Mouse (Mus musculus) macrophage (primary cell): ENCODE results near the gene Hdac7. TPM values are rescaled to one million over a fixed set of nuclear protein-coding genes. Genes with fewer than 3 reads are reported as not detected.

Source experiments
- H3K27ac ChIP-seq: fragments of 350-480 bp; formaldehyde crosslinking; 2 replicates; pipeline ENCODE4 v1.9.0; 2021
- H3K36me3 ChIP-seq: fragments of 350-480 bp; formaldehyde crosslinking; 2 replicates; pipeline ENCODE4 v1.9.0; 2021; ENCODE audit errors: inconsistent target
- H3K4me3 ChIP-seq: fragments of 350-480 bp; formaldehyde crosslinking; 2 replicates; pipeline ENCODE4 v1.9.0; 2021; ENCODE audit errors: inconsistent target
- H3K79me2 ChIP-seq: fragments of 350-480 bp; formaldehyde crosslinking; 2 replicates; pipeline ENCODE4 v1.9.0; 2021; ENCODE audit errors: inconsistent target
- WGBS: methylation state at CpG from one replicate; pipeline ENCODE4 v1.1.7; 2026; ENCODE audit warnings: inconsistent platforms; ENCODE audit not compliant: missing documents; 5-methylcytosine and 5-hydroxymethylcytosine counted together
- polyA plus RNA-seq: library from polyadenylated mRNA; stranded (reverse); fragments of 250-400 nt; gene quantifications from 3 replicates; pipeline ENCODE4 v1.2.4, GENCODE M21; 2018; ENCODE audit warnings: inconsistent platforms

Gene Hdac7
- polyA plus RNA-seq, 1 experiment from 2014 or later, result 2.1 TPM

DNA sequence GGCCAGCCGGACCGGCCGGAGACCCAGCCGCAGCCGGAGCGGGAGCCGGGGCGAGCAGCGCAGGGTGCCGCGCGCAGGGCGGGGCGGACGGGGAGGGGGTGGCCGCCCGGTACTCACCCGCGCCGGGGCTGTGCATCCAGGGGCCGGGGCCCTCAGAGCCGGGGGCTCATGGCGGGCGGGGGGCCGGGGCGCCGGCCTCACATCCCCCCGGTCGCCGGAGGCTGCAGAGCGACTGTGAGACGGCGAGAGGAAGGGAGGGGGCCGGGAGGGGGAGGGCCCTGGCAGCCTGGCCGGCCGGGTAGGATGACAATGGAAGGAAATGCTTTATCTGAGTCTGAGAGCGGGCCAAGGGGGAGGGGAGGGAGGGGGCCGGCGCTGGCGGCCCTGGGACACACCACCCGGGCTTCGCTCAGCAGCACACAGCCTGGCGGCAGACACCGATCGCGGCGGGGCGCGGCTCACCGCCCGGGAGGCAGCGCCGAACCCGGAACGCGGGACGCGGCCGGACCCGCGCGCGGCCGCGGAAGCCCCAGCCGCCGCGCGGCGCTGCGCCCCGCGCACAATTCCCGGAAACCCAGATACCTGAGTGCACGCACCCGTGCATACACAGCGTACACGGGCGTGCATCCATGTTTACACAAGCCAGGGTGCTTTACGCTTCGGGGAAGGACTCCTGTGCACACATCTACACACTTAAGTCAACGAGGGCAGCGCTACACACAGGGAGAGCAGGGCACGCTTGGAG lies 12.9 kb downstream of the Hdac7 start:
- Histone ChIP-seq H3K79me2 (no peaks in the 10 kb centered on the region), H3K4me3 (peak overlapping the region; percentile 29), H3K27ac (no peak overlapping the region), H3K36me3 (no peaks in the 10 kb centered on the region)
- WGBS, result under 1% methylated on average over 46 of the region's 84 CpGs

DNA sequence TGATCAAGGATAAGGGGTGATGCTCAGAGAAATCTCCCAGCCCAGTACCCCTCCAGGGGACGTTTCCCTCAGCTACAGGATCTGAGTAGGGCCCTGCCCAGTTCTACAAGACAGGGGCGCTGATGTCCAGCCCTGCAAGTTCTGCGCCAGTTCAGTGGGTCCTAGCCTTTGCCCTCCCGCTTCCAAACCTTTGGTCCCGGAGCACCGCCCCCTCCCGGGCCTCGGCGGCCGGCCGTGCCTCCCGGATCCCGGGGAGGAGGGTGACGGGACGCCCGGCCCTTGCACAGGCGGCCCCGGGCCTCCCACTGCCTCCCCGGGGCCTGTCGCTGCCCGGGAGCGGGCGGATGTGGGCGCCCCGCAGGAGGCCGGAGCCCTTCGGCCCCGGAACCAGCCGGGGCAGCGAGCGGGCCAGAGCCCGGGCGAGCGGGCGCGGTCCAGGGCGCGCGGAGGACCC lies 13.5 kb downstream of the Hdac7 start:
- WGBS, result 4% methylated on average over 24 of the region's 39 CpGs
- H3K36me3 ChIP-seq, result no peaks in the 10 kb centered on the region
- no peaks in the 10 kb centered on the region for H3K79me2 ChIP-seq
- H3K4me3 ChIP-seq, result no peak overlapping the region
- no peak overlapping the region for H3K27ac ChIP-seq

DNA sequence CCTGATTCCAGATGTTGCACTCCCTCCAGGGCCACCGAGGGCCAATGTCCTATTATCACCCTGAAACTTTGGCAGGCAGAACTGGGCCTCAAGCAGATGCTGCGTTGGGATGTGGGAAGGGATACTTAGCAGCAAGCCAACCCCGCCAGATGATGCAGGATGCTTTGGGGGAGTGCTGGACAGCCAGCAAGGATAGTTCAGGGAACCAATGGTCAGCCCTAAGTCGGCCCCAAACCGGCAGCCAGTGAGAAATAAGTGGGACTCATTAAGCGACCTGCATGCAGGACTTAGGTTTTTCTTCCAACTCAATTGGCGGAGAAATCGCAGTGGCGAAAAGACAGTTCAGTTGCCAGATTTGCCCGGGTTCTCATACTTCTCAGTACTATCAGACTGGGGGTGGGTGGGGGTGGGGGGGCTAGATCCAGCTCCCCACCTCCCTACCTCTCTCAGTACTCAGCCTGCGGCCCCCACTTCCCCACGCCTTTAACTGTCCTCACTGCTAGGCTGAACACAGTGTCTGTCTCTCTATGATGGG lies 14.0 kb downstream of the Hdac7 start:
- no peak overlapping the region for H3K27ac ChIP-seq
- 61% methylated on average over 12 of the region's 12 CpGs for WGBS

DNA sequence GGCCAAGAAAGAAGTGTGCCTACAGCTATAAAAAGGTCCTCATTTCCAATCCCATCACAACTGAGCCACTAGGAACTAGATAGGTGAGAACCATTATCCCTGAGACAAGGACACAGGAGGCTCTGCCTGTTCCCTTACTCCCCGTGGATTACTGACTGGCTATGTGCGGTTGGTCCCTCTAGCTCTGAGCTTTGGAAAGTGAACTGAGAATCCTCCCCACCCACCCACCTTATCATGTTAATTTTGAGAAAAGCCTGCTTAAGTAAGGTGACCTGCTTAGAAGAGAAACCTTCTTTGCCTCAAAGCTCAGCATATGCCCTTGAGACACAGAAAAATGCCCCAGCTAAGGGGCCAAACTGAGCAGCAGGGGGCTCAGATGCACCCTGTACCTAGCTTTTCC lies 14.9 kb downstream of the Hdac7 start:
- H3K4me3 ChIP-seq, result no peak overlapping the region
- H3K79me2 ChIP-seq, result no peaks in the 10 kb centered on the region
- no peak overlapping the region for H3K27ac ChIP-seq
- WGBS, result 43% methylated on average over 2 of the region's 2 CpGs
- no peaks in the 10 kb centered on the region for H3K36me3 ChIP-seq

More for the DNA sequence above, 14.0 kb downstream of the Hdac7 start:
- Histone ChIP-seq H3K4me3 (no peak overlapping the region), H3K36me3 (no peaks in the 10 kb centered on the region), H3K79me2 (no peaks in the 10 kb centered on the region)

DNA sequence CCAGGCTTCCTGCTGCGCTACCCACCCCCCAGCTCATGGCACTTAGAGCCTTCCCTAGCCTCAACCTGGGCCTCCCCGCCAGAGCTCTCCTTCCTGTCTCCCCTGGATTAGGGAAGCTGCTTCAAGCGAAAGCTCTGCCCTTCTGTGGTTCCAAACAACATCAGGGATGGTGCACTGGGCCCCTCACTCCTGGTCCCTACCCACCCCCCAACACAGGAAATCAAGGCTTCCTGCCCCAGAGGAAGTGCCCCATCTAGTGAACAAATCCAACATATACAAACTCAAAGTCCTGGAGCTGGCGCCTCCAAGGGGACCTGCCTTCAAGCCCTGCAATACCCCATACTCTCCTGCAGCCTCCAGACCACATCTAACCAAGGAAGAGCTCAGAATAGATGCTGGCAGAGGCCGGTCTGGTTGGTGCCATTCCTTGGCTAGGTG lies 15.4 kb downstream of the Hdac7 start:
- no peak overlapping the region for H3K4me3 ChIP-seq
- H3K27ac ChIP-seq, result no peak overlapping the region
- no peaks in the 10 kb centered on the region for H3K79me2 ChIP-seq
- 22% methylated on average over 5 of the region's 5 CpGs for WGBS
- H3K36me3 ChIP-seq, result no peaks in the 10 kb centered on the region

DNA sequence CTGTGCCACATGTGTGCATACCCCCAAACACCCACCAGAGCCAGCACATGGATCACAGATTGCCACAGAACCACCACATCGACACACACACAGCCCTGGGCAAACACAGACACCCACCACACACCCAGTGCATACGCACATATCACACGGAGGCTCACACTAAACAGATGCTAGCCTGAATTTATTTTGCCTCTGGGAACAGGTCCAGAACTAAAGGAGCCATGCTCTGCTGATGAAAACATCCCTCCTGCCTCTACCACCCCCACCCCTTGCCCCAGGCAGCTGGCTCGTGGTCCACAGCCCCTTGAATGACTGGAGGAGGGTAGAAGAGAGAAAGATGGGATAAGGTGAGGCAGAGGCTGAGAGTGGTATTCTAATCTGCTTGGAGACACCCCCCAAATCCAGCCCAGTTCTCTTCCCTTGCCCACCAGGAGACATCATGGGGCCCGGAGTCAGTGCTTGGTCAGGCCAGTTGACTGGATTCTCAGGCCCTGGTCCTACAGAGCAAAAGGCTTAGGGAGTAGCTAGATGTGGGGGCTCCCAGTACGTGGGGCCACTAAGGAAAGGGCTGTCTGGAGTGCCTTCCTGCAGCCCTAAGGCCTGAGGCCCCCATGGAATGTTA lies 16.0 kb downstream of the Hdac7 start:
- Histone ChIP-seq H3K79me2 (no peaks in the 10 kb centered on the region), H3K36me3 (no peaks in the 10 kb centered on the region), H3K27ac (no peak overlapping the region), H3K4me3 (no peak overlapping the region)
- WGBS, result 65% methylated on average over 6 of the region's 6 CpGs

DNA sequence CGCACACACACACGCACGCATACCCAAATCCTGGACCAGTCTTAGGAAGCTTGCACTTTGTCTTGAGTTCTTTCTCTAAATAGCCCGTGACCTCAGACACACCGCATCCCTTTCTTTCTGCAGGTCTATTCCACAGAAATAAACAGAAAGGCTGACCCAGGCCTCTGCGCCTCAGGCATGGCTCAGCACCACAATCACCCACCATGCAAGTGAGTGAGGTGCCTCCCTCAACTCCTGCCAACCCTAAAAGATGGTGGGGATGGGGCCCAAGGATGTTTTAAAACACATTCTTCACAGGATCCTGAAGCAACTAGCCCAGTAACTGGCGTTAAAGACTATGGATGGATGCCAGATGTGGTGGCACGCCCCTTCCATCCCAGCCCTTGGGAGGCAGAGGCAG lies 16.9 kb downstream of the Hdac7 start:
- Histone ChIP-seq H3K27ac (no peak overlapping the region), H3K36me3 (no peaks in the 10 kb centered on the region), H3K79me2 (no peaks in the 10 kb centered on the region), H3K4me3 (no peak overlapping the region)
- WGBS, result 91% methylated on average over 8 of the region's 8 CpGs

DNA sequence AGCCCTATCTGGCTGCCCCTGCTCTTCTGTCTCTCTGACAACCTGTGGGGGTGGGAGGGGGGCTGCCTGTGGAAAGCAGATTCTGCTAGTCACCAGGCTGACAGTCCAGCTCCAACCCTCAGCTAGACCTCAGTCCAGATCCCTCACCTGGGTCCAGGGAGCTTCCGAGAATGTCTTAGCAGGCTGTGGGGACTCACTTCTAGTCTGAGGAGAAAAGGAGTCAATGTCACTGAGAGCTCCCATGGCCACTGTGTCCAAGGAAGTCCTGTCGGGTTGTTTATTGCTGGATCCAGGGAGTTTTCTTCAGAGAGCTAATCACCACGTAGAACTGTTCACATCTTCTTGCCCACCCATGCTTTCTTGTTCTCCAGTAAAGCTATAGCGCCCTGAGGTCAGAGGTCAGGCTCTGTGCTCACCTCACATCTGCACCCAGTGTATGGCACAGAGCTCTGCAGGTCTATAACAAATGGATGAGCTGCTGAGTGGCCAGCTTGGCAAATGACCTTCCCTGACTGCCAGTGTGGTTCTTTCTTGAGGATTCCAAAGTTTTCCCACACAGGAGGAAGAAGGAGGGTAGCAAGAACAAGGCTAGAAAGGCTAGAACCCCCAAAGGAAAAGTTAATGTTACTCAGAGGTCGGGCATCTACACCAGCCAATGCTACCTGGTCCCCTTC lies 17.6 kb downstream of the Hdac7 start:
- H3K27ac ChIP-seq, result no peak overlapping the region
- WGBS, result 96% methylated on average over 4 of the region's 5 CpGs
- no peaks in the 10 kb centered on the region for H3K79me2 ChIP-seq
- no peaks in the 10 kb centered on the region for H3K36me3 ChIP-seq
- H3K4me3 ChIP-seq, result no peak overlapping the region

DNA sequence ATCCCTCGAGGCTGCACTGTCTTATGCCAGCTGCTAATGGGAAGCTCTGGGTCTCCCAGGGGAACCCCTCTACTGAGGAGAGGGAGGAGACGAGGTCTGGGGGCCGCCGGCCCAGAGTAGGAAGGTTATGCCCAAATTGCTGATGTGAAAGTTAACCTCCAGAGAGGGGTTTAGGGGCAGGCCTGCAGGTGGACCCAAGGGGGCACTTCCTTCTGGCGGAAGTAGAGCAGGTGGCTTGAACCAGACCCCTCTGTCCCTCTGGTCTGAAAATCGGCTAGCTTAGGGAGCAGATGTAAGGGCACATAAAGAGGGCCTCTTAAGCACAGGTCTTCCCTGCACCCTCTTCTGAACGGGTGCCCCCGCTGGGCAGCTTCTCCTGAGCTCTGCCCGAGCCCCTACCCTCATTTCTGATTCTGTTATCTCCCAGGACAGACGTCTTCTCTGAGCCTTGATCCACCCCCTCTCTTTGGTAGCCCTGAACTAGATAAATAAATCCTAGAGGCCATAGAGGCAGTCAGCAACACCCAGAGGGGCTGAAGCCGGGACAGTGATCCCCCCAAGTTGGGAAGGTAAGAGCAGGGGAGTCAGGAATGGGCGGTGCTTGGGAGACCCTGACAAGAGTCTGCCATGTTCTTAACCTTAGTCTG lies 18.2 kb downstream of the Hdac7 start:
- WGBS, result 66% methylated on average over 12 of the region's 12 CpGs
- Histone ChIP-seq H3K36me3 (no peaks in the 10 kb centered on the region), H3K79me2 (no peaks in the 10 kb centered on the region), H3K27ac (peak overlapping the region; percentile 85; the same call in 1 of the 2 replicates), H3K4me3 (peak overlapping the region; percentile 48; the same call in 1 of the 2 replicates)

DNA sequence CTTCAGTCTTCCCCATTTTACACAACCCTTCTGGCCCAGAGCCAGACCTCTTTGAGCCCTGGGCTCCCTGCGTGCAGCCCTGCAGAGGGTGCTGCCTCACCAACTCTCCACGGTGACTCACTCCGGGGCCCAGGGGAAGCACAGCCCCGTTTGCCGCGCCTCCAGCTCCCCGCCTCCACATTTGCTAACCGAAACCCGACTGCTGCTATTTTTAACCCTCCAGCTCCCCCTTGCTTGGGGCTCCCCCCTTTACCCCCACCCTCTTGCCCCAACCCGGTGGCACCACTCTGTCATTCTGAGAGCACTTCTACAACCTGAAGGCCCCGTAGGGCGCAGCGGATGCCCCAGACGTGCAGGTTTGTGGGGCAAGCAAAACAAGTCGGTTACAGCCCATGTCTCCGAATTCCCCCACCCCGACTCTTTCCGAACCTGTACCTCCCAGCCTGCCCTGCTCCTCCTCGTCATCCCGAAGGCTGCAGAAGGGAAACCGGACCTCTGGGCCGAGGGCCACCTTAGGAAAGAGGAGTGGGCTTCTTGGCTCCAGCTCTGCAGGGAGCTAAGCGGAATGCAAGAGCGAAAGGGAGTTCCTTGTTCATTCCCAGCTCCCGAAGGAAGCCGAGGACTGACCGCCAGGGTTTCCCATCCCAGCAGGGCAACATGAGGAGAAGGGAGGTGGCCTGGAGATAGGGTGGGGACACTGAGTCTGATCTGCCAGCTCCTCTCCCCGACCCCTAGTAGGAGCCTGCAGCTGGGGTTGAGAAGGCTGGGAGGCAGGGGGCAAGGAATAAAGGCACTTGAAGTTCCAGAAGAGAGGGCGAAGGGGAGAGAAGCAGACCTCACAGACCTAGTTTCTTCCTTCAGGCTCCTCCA lies 19.0 kb downstream of the Hdac7 start:
- peak overlapping the region; percentile 85 for H3K27ac ChIP-seq
- WGBS, result 7% methylated on average over 28 of the region's 29 CpGs
- peak overlapping the region; percentile 48 for H3K4me3 ChIP-seq
- H3K36me3 ChIP-seq, result no peaks in the 10 kb centered on the region
- H3K79me2 ChIP-seq, result no peaks in the 10 kb centered on the region

DNA sequence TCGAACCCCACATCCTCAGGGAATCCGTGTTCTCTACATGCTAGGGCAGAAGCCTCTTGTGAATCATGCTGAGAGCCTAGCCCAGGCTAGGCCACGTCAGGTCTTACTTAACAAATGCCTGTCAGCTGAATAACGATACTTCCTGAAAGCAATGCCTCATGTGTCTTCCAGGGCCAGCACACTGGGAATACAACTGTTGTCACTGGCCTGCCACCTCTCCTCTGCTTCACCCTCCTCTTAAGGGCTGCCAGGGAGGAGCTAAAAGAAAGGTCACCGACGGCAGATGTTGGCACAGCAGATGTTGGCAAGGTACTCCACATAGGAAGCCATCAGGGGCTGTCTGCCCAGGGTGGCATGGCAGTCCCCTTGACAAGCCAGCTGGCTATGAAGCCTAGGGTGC lies 20.3 kb downstream of the Hdac7 start:
- Histone ChIP-seq H3K27ac (peak overlapping the region; percentile 85), H3K36me3 (no peaks in the 10 kb centered on the region), H3K79me2 (no peaks in the 10 kb centered on the region), H3K4me3 (no peak overlapping the region)
- WGBS, result 45% methylated on average over 6 of the region's 6 CpGs

DNA sequence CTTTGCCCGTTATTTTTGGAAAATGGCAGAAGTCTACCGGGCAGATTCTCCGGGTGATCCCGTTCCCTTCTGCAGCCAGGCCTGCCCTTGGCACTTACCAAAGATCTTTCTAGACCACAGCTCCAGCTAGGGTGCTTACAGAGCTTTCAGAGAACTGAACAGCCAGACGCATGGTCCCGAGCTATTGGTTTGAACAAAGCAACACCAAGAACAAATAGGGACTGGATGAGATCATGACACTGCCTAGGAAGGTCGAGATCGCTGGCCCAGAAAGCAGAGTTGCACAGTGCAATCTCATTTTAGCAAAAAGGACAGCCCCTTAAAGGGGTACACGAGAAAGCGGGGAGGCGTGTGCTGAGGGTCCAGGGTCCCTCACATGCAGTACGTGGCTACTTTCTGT lies 20.8 kb downstream of the Hdac7 start:
- H3K79me2 ChIP-seq, result no peaks in the 10 kb centered on the region
- 87% methylated on average over 12 of the region's 12 CpGs for WGBS
- no peaks in the 10 kb centered on the region for H3K36me3 ChIP-seq
- no peak overlapping the region for H3K4me3 ChIP-seq
- peak overlapping the region; percentile 85 for H3K27ac ChIP-seq

DNA sequence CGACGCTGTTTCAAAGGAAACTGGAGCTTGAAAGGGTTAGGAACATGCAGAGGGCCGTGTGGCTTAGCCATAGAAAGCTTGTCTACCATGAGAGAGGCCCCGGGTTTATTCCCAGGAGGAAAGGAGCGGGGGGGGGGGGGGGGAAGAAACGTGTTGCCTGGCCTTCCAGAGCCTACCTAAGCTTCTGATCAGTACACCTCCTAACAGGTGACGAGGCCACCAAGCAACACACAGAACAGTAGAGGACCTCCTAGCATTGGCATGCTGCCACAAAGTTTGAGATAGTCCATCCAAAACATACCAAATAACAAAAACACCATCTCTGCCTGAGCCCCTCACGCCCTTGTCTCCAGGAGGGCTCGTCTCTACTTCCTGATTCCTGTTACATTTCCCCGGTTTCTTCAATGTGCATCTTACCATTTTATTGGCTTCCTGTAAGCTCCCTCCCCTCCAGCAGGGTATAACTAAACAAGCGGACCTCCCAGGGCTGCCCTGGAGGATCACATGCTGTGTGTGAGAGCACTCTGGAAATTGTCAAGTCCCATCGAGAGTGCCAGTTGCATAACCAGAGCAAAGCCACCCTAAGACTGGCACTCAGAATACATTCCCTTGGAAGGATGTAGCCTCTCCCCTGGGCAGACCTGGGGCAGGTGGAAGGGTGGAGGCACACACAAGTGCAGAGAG lies 21.6 kb downstream of the Hdac7 start:
- Histone ChIP-seq H3K4me3 (no peak overlapping the region), H3K79me2 (no peaks in the 10 kb centered on the region), H3K27ac (no peak overlapping the region), H3K36me3 (no peaks in the 10 kb centered on the region)
- WGBS, result 50% methylated on average over 12 of the region's 12 CpGs
